Mouse (Mus musculus): ENCODE results near the gene Ccdc181.

GRCm38 (mm10) chr1:164275455-164275954 is at the start of gene Ccdc181:
- TF ChIP-seq GATA1 (IDR thresholded peaks at IDR 0.05; ENCODE audit: low read length) (no peak), TAL1 (IDR thresholded peaks at IDR 0.05; ENCODE audit: low read length) (no peak)

All from erythroblast, embryonic 14.5 days (primary cell).